17 mouse cellular contexts compared by ENCODE assay signal in genomic region chr4:108353591-108353990, GRCm38 (mm10). TPM values are rescaled to one million over a fixed set of nuclear protein-coding genes. Genes with fewer than 3 reads are reported as not detected.
"Had no signal": no experiment of that assay in that cellular context is flagged by ENCODE, and none has a peak within 500 bp of the region (broad histone marks: within the 10 kb centered on the region; RNA-seq: fewer than 3 reads in every experiment).

No protein-coding gene starts in this region.

RNA-seq across cellular contexts. Expression of gene Shisal2a, which starts 29.6 kb away (rescaled TPM):
- total RNA-seq: gastrocnemius, adult 18-20 months; gastrocnemius, postnatal 10 days; gastrocnemius, postnatal 25 days; gastrocnemius, postnatal 4 days; granulocyte monocyte progenitor cell, adult 5-6 weeks; heart, adult 18-20 months; heart, adult 8-10 months; heart, postnatal 10 days; heart, postnatal 25 days; layer of hippocampus, adult 2 months; layer of hippocampus, postnatal 10 days; layer of hippocampus, postnatal 25 days; left cerebral cortex, adult 2 months; left cerebral cortex, postnatal 14 days; left cerebral cortex, postnatal 36 days; liver, adult 2 months had no signal
- polyA plus RNA-seq: inflammation-experienced regulatory T-cells, adult 6 months; liver, adult 2 months had no signal
